Mouse (Mus musculus) kidney, adult 2 months (tissue): ENCODE data around the gene 4930595D18Rik. TPM values are rescaled to one million over a fixed set of nuclear protein-coding genes. Genes with fewer than 3 reads are reported as not detected.

Experiments
- DNase-seq: peaks from one replicate; pipeline ENCODE4 v3.0.0; 2021
- H3K27ac ChIP-seq: fragments of 200-500 bp; 2 replicates; pipeline ENCODE4 v1.5.1; 2012; ENCODE audit warnings: low read depth, low read length, control low read depth, inconsistent platforms; ENCODE audit not compliant: insufficient read depth
- H3K27me3 ChIP-seq: fragments of 200-500 bp; replicated peaks from 2 replicates; pipeline ENCODE4 v1.6.1; 2012; ENCODE audit warnings: mild to moderate bottlenecking, moderate library complexity, low read length, inconsistent platforms; ENCODE audit not compliant: control insufficient read depth, insufficient read depth
- H3K36me3 ChIP-seq: fragments of 200-500 bp; 2 replicates; pipeline ENCODE4 v1.6.1; 2012; ENCODE audit warnings: mild to moderate bottlenecking, moderate library complexity, low read length, inconsistent platforms; ENCODE audit not compliant: control insufficient read depth, insufficient read depth
- H3K4me1 ChIP-seq: fragments of 200-500 bp; 2 replicates; pipeline ENCODE4 v1.6.1; 2011; ENCODE audit warnings: low read length; ENCODE audit not compliant: control insufficient read depth, insufficient read depth
- H3K4me3 ChIP-seq: fragments of 200-500 bp; 2 replicates; pipeline ENCODE4 v1.5.1; 2011; ENCODE audit warnings: mild to moderate bottlenecking, low read depth, low read length, control low read depth; ENCODE audit not compliant: insufficient read depth
- CTCF ChIP-seq: fragments of 200-500 bp; conservative IDR thresholded peaks from 2 replicates; pipeline ENCODE4 v1.5.1; 2011; ENCODE audit warnings: low read depth, mild to moderate bottlenecking, control low read depth, low read length, moderate library complexity, mixed read lengths; ENCODE audit not compliant: insufficient read depth, insufficient read length
- POLR2A ChIP-seq: fragments of 200-500 bp; IDR thresholded peaks from one replicate; pipeline ENCODE4 v1.6.1; 2011; ENCODE audit warnings: low read depth, low read length, control low read depth
- WGBS: fragments of 180-500 bp; shearing (Covaris S2); methylation state at CpG from one replicate; pipeline ENCODE4 v1.1.7; 2018; 5-methylcytosine and 5-hydroxymethylcytosine counted together
- polyA plus RNA-seq: library from polyadenylated mRNA; depleted of rRNA; stranded (reverse); fragments of >200 nt; gene quantifications from 2 replicates; pipeline ENCODE4 v1.2.3, GENCODE M21; 2012; rRNA removed

The 4930595D18Rik gene
- polyA plus RNA-seq, 1 experiment: not detected

DNA sequence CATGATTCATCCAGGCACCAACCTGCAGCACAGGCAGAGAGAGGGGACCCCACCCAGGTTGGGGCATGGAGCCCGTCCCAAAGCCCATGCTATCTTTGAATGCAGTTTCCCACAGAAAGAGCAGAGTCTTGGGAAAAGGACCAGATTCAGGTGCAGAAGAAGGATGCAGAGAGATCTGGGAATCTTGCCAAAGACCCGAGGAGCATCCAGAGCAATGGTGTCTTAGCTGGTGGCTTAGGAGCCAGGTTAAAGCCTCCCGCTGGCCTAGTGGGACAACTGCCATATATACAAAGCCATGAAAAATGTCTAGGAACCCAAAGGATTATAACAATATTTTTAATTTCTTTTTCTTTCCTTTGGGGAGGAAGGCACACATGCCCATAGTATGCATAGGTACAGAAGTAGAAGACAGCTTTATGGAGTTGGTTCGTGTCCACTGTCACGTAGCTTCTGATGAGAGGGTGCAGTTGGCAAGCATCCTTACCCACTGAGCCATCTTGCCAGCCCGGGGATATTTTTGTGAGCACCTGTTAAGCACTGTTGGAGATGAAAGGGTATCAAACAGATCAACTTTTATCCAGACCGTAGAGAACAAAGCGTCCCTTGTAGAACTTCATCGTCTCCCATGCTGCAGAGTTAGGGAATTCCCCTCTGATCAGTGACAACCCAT, 63.2 kb downstream of the 4930595D18Rik start:
- TF ChIP-seq POLR2A (no peak), CTCF (no peak)
- H3K27me3 ChIP-seq: no peaks in the 10 kb centered on the region
- H3K36me3 ChIP-seq: no peaks in the 10 kb centered on the region; the same call in 1 of the 2 replicates
- DNase-seq: no peak
- no peaks in the 10 kb centered on the region for H3K4me1 ChIP-seq
- H3K4me3 ChIP-seq: no peak overlapping the region
- WGBS: 90% methylated on average over 9 of the region's 9 CpGs
- H3K27ac ChIP-seq: no peak overlapping the region

DNA sequence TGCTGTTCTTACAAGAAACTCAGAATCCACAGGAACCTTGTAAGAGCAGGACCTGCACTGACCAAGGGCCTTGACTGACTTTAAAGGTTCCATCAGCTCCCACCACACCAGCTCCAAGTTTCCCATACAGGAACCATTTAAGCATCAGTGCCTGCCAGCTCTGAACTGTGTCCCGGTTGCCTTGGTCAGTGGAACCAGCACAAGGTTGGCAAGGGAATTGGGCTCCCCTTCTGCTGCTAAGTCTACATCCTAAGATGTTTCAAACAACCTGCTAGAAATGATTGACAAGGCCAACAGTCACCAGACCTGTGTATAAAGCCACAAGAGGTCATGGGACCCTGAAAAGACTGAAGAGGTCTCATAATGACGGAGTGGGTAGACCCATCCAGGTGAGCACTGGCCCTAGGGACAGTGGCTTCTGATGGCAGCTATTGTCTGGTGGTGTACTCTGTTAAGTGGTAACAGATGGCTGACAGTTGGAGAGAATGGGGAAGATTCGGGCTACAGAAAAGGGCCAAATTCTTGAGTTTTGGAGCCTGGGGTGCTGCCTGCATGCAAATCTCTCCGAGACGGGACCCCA, 64.7 kb downstream of the 4930595D18Rik start:
- H3K4me1 ChIP-seq: no peaks in the 10 kb centered on the region
- no peak overlapping the region for H3K27ac ChIP-seq
- no peak overlapping the region for H3K4me3 ChIP-seq
- DNase-seq: no peak
- TF ChIP-seq CTCF (no peak), POLR2A (no peak)
- WGBS: 99% methylated on average over 5 of the region's 5 CpGs
- no peaks in the 10 kb centered on the region for H3K27me3 ChIP-seq
- no peaks in the 10 kb centered on the region; the same call in 1 of the 2 replicates for H3K36me3 ChIP-seq

DNA sequence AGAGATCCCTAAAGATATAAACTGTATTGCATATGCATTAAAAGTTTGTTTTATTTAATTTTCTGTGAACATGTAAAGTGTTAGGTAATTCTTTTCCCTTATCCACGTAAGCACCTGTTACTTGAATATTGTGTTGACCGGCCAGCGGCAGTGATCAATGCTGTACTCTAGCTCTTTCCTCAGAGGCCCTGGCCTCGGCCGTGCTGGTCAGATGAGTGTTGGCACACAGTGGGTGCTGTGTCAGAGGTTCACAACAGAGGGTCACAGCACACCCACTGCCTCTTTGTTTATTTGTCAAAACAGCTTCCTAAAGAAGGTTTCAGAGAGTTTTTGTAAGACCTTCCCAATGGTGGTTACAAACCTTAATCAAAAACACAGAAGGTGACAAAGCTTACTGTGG, 69.7 kb downstream of the 4930595D18Rik start:
- Histone ChIP-seq H3K27ac (no peak overlapping the region), H3K36me3 (peaks cover 3% of the 10 kb centered on the region), H3K4me3 (no peak overlapping the region), H3K4me1 (no peaks in the 10 kb centered on the region), H3K27me3 (no peaks in the 10 kb centered on the region)
- DNase-seq: no peak
- WGBS: 95% methylated on average over 5 of the region's 5 CpGs
- TF ChIP-seq POLR2A (no peak), CTCF (no peak)

DNA sequence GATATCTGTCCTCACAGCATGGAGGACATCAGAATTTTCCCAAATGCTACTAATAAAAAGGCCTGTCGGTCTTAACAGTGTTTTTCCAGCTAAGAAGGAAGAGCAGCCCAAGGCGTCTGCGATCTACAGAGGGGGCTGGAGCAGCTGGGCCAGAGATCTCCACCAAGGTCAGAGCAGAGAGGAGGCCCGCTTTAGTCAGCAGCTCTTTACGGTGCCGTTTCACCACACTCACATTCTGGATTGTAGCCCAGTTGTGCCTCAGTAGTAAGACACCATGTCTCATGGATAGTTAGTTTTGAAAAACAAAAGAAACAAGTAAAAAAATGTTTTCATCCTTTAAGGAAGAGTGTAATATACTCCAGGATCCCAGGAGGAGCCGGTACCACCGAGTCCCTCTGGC, 73.1 kb downstream of the 4930595D18Rik start:
- Histone ChIP-seq H3K36me3 (peaks cover 6% of the 10 kb centered on the region), H3K4me3 (no peak overlapping the region), H3K27me3 (no peaks in the 10 kb centered on the region), H3K4me1 (no peaks in the 10 kb centered on the region), H3K27ac (no peak overlapping the region)
- WGBS: 78% methylated on average over 8 of the region's 8 CpGs
- no peak for DNase-seq
- TF ChIP-seq CTCF: no peak
- TF ChIP-seq POLR2A: no peak

Other genes starting within 250 kb of the 4930595D18Rik start
- gene Ankrd9, start 205.5 kb downstream of the 4930595D18Rik start, polyA plus RNA-seq: 23.9 and 28.0 TPM in 2 replicates
- gene Rcor1, start 145.1 kb downstream of the 4930595D18Rik start, polyA plus RNA-seq: 9.7 and 11.5 TPM in 2 replicates
- 11.6 and 12.2 TPM in 2 replicates for gene Traf3, start 18.1 kb downstream of the 4930595D18Rik start, polyA plus RNA-seq
- 194 and 273 TPM in 2 replicates for gene Amn, start 86.6 kb upstream of the 4930595D18Rik start, polyA plus RNA-seq
- gene Cdc42bpb, start 193.2 kb upstream of the 4930595D18Rik start, polyA plus RNA-seq: 164 and 208 TPM in 2 replicates
- 0.13 and 0.15 TPM in 2 replicates for gene Lbhd2, start 222.3 kb upstream of the 4930595D18Rik start, polyA plus RNA-seq
- gene Exoc3l4, start 232.5 kb upstream of the 4930595D18Rik start, polyA plus RNA-seq: 42.9 and 50.5 TPM in 2 replicates